Mouse (Mus musculus): ENCODE measurements around the gene BC107364. TPM values are rescaled to one million over a fixed set of nuclear protein-coding genes. Genes with fewer than 3 reads are reported as not detected.
"Not testable (repeated sequence)": the region's sequence is repeated elsewhere in the genome, so short reads cannot be mapped to it uniquely, and the experiment has no call there.

Gene BC107364
- total and polyA plus RNA-seq, 2 experiments from 2014 or later: not detected

- H3K27ac ChIP-seq (ENCODE audit: low read depth, low read length): no peak overlapping the region
- ATAC-seq (ENCODE audit: low FRiP score) (no peak), DNase-seq (ENCODE audit: low spot score) (no peak)
- no peak overlapping the region for H3K9ac ChIP-seq (replicated peaks; ENCODE audit: low read length, poor library complexity, severe bottlenecking)
- H3K4me1 ChIP-seq (ENCODE audit: insufficient read depth, low read length): no peaks in the 10 kb centered on the region
- 2% methylated on average over 5 of the region's 5 CpGs for WGBS
- H3K27me3 ChIP-seq (ENCODE audit: insufficient read depth, low read length): peaks cover 86% of the 10 kb centered on the region
- TF ChIP-seq CTCF (IDR thresholded peaks at IDR 0.05): no peak
- no peak overlapping the region for H3K4me2 ChIP-seq (ENCODE audit: low read depth, low read length, poor library complexity, severe bottlenecking)
- H3K36me3 ChIP-seq (ENCODE audit: insufficient read depth, low read length): no peaks in the 10 kb centered on the region
- H3K4me3 ChIP-seq (ENCODE audit: low read depth, low read length): no peak overlapping the region
- H3K9me3 ChIP-seq (ENCODE audit: low read length): no peaks in the 10 kb centered on the region
Observed at GRCm38 (mm10) chr3:96398911-96399310, 53.2 kb downstream of the BC107364 start.

GRCm38 (mm10) chr3:96396857-96397256 lies 55.2 kb downstream of the BC107364 start:
- DNase-seq (ENCODE audit: low spot score) (no peak), ATAC-seq (ENCODE audit: low FRiP score) (no peak)
- no peak for TF ChIP-seq CTCF (IDR thresholded peaks at IDR 0.05)
- Histone ChIP-seq H3K27me3 (ENCODE audit: insufficient read depth, low read length) (peaks cover 72% of the 10 kb centered on the region), H3K4me3 (ENCODE audit: low read depth, low read length) (no peak overlapping the region), H3K36me3 (ENCODE audit: insufficient read depth, low read length) (no peaks in the 10 kb centered on the region), H3K9me3 (ENCODE audit: low read length) (no peaks in the 10 kb centered on the region), H3K27ac (ENCODE audit: low read depth, low read length) (no peak overlapping the region), H3K4me1 (ENCODE audit: insufficient read depth, low read length) (no peaks in the 10 kb centered on the region), H3K9ac (replicated peaks; ENCODE audit: low read length, poor library complexity, severe bottlenecking) (no peak overlapping the region), H3K4me2 (ENCODE audit: low read depth, low read length, poor library complexity, severe bottlenecking) (no peak overlapping the region)
- 92% methylated on average over 7 of the region's 7 CpGs for WGBS

- ATAC-seq (ENCODE audit: low FRiP score): not testable (repeated sequence)
Observed at GRCm38 (mm10) chr3:96387202-96387601, 64.9 kb downstream of the BC107364 start.

More at GRCm38 (mm10) chr3:96387202-96387601, 64.9 kb downstream of the BC107364 start:
- H3K4me3 ChIP-seq (ENCODE audit: low read depth, low read length); H3K9me3 ChIP-seq (ENCODE audit: low read length); DNase-seq (ENCODE audit: low spot score); H3K4me1 ChIP-seq (ENCODE audit: insufficient read depth, low read length); H3K36me3 ChIP-seq (ENCODE audit: insufficient read depth, low read length); H3K9ac ChIP-seq (replicated peaks; ENCODE audit: low read length, poor library complexity, severe bottlenecking); H3K27ac ChIP-seq (ENCODE audit: low read depth, low read length); H3K4me2 ChIP-seq (ENCODE audit: low read depth, low read length, poor library complexity, severe bottlenecking): not testable (repeated sequence)
- peaks cover 15% of the 10 kb centered on the region for H3K27me3 ChIP-seq (ENCODE audit: insufficient read depth, low read length)
- no CpG with 5 or more reads among the region's 18 CpGs for WGBS

Other genes starting within 250 kb of the BC107364 start
- gene Bola1, start 232.6 kb downstream of the BC107364 start, total RNA-seq (2014; rRNA removed): 29.5 and 36.8 TPM in 2 replicates
- 54.6 and 58.1 TPM in 2 replicates for gene Bola1, start 232.6 kb downstream of the BC107364 start, polyA plus RNA-seq (2015; fragmentation: Nextera tagmentation; extraction: Ambion mirVana)
- 134 and 144 TPM in 2 replicates for gene Hist2h2ab, start 232.4 kb downstream of the BC107364 start, total RNA-seq (2014; rRNA removed)
- 1.1 TPM in 1 of 2 replicates, not detected in the other for gene Hist2h2ab, start 232.4 kb downstream of the BC107364 start, polyA plus RNA-seq (2015; fragmentation: Nextera tagmentation; extraction: Ambion mirVana)
- 271 and 554 TPM in 2 replicates for gene Hist2h2ac, start 231.4 kb downstream of the BC107364 start, total RNA-seq (2014; rRNA removed)
- gene Hist2h2ac, start 231.4 kb downstream of the BC107364 start, polyA plus RNA-seq (2015; fragmentation: Nextera tagmentation; extraction: Ambion mirVana): 1.7 and 1.9 TPM in 2 replicates
- 8.7 and 12.7 TPM in 2 replicates for gene Hist2h2be, start 231.2 kb downstream of the BC107364 start, total RNA-seq (2014; rRNA removed)
- gene Hist2h2be, start 231.2 kb downstream of the BC107364 start, polyA plus RNA-seq (2015; fragmentation: Nextera tagmentation; extraction: Ambion mirVana): 2.8 and 2.9 TPM in 2 replicates
- 67.5 and 182 TPM in 2 replicates for gene Hist2h3c2, start 213.2 kb downstream of the BC107364 start, total RNA-seq (2014; rRNA removed)
- gene Hist2h3c2, start 213.2 kb downstream of the BC107364 start, polyA plus RNA-seq (2015; fragmentation: Nextera tagmentation; extraction: Ambion mirVana): 0.56 and 0.68 TPM in 2 replicates
- gene Hist2h2aa2, start 212.0 kb downstream of the BC107364 start, total RNA-seq (2014; rRNA removed): 914 and 1,403 TPM in 2 replicates
- gene Hist2h2aa2, start 212.0 kb downstream of the BC107364 start, polyA plus RNA-seq (2015; fragmentation: Nextera tagmentation; extraction: Ambion mirVana): 41.9 and 45.6 TPM in 2 replicates
- gene Hist2h2aa1, start 206.8 kb downstream of the BC107364 start, total RNA-seq (2014; rRNA removed): 786 and 1,113 TPM in 2 replicates
- 18.8 and 19.5 TPM in 2 replicates for gene Hist2h2aa1, start 206.8 kb downstream of the BC107364 start, polyA plus RNA-seq (2015; fragmentation: Nextera tagmentation; extraction: Ambion mirVana)
- gene Hist2h3c1, start 205.6 kb downstream of the BC107364 start, total RNA-seq (2014; rRNA removed): 2.8 TPM in 1 of 2 replicates, not detected in the other
- gene Hist2h3c1, start 205.6 kb downstream of the BC107364 start, polyA plus RNA-seq (2015; fragmentation: Nextera tagmentation; extraction: Ambion mirVana): 0.11 and 0.32 TPM in 2 replicates
- gene Hist2h4, start 189.0 kb downstream of the BC107364 start, total RNA-seq (2014; rRNA removed): 109 and 118 TPM in 2 replicates
- 5.3 and 6.1 TPM in 2 replicates for gene Hist2h4, start 189.0 kb downstream of the BC107364 start, polyA plus RNA-seq (2015; fragmentation: Nextera tagmentation; extraction: Ambion mirVana)
- gene Hist2h3b, start 183.7 kb downstream of the BC107364 start, total RNA-seq (2014; rRNA removed): 684 and 1,135 TPM in 2 replicates
- 6.2 and 8.3 TPM in 2 replicates for gene Hist2h3b, start 183.7 kb downstream of the BC107364 start, polyA plus RNA-seq (2015; fragmentation: Nextera tagmentation; extraction: Ambion mirVana)
- 162 and 343 TPM in 2 replicates for gene Hist2h2bb, start 182.6 kb downstream of the BC107364 start, total RNA-seq (2014; rRNA removed)
- 1.0 and 1.7 TPM in 2 replicates for gene Hist2h2bb, start 182.6 kb downstream of the BC107364 start, polyA plus RNA-seq (2015; fragmentation: Nextera tagmentation; extraction: Ambion mirVana)
- 0.60 and 1.3 TPM in 2 replicates for gene Fcgr1, start 158.3 kb downstream of the BC107364 start, total RNA-seq (2014; rRNA removed)
- 1.5 TPM in 2 replicates for gene Fcgr1, start 158.3 kb downstream of the BC107364 start, polyA plus RNA-seq (2015; fragmentation: Nextera tagmentation; extraction: Ambion mirVana)
- 2.0 and 2.1 TPM in 2 replicates for gene Hfe2, start 72.9 kb upstream of the BC107364 start, total RNA-seq (2014; rRNA removed)
- gene Hfe2, start 72.9 kb upstream of the BC107364 start, polyA plus RNA-seq (2015; fragmentation: Nextera tagmentation; extraction: Ambion mirVana): 2.0 and 2.7 TPM in 2 replicates
- 145 and 222 TPM in 2 replicates for gene Txnip, start 105.7 kb upstream of the BC107364 start, total RNA-seq (2014; rRNA removed)
- gene Txnip, start 105.7 kb upstream of the BC107364 start, polyA plus RNA-seq (2015; fragmentation: Nextera tagmentation; extraction: Ambion mirVana): 108 and 116 TPM in 2 replicates
- not detected in 2 replicates for gene Gm16253, start 124.7 kb upstream of the BC107364 start, total RNA-seq (2014; rRNA removed)
- gene Gm16253, start 124.7 kb upstream of the BC107364 start, polyA plus RNA-seq (2015; fragmentation: Nextera tagmentation; extraction: Ambion mirVana): 0.52 TPM in 1 of 2 replicates, not detected in the other
- gene Polr3gl, start 141.9 kb upstream of the BC107364 start, total RNA-seq (2014; rRNA removed): 13.2 and 16.2 TPM in 2 replicates
- 29.4 and 32.0 TPM in 2 replicates for gene Polr3gl, start 141.9 kb upstream of the BC107364 start, polyA plus RNA-seq (2015; fragmentation: Nextera tagmentation; extraction: Ambion mirVana)
- 21.5 and 32.7 TPM in 2 replicates for gene Ankrd34a, start 144.3 kb upstream of the BC107364 start, total RNA-seq (2014; rRNA removed)
- gene Ankrd34a, start 144.3 kb upstream of the BC107364 start, polyA plus RNA-seq (2015; fragmentation: Nextera tagmentation; extraction: Ambion mirVana): 16.3 and 21.0 TPM in 2 replicates
- gene Lix1l, start 148.8 kb upstream of the BC107364 start, total RNA-seq (2014; rRNA removed): 38.0 and 52.9 TPM in 2 replicates
- 3.2 TPM in 2 replicates for gene Lix1l, start 148.8 kb upstream of the BC107364 start, polyA plus RNA-seq (2015; fragmentation: Nextera tagmentation; extraction: Ambion mirVana)
- gene Rbm8a, start 177.6 kb upstream of the BC107364 start, total RNA-seq (2014; rRNA removed): 23.8 and 25.0 TPM in 2 replicates
- 115 and 118 TPM in 2 replicates for gene Rbm8a, start 177.6 kb upstream of the BC107364 start, polyA plus RNA-seq (2015; fragmentation: Nextera tagmentation; extraction: Ambion mirVana)
- gene Pex11b, start 183.1 kb upstream of the BC107364 start, total RNA-seq (2014; rRNA removed): 39.8 and 52.3 TPM in 2 replicates
- gene Pex11b, start 183.1 kb upstream of the BC107364 start, polyA plus RNA-seq (2015; fragmentation: Nextera tagmentation; extraction: Ambion mirVana): 75.9 and 80.4 TPM in 2 replicates
- 0.44 and 1.4 TPM in 2 replicates for gene Gm42957, start 183.2 kb upstream of the BC107364 start, total RNA-seq (2014; rRNA removed)
- gene Gm42957, start 183.2 kb upstream of the BC107364 start, polyA plus RNA-seq (2015; fragmentation: Nextera tagmentation; extraction: Ambion mirVana): 0.05 and 0.06 TPM in 2 replicates
- gene Itga10, start 193.3 kb upstream of the BC107364 start, total RNA-seq (2014; rRNA removed): 3.0 and 3.3 TPM in 2 replicates
- gene Itga10, start 193.3 kb upstream of the BC107364 start, polyA plus RNA-seq (2015; fragmentation: Nextera tagmentation; extraction: Ambion mirVana): 0.83 and 1.0 TPM in 2 replicates
- gene Ankrd35, start 217.8 kb upstream of the BC107364 start, total RNA-seq (2014; rRNA removed): 4.9 and 8.5 TPM in 2 replicates
- 3.7 and 4.3 TPM in 2 replicates for gene Ankrd35, start 217.8 kb upstream of the BC107364 start, polyA plus RNA-seq (2015; fragmentation: Nextera tagmentation; extraction: Ambion mirVana)
- gene Pias3, start 244.1 kb upstream of the BC107364 start, total RNA-seq (2014; rRNA removed): 33.1 and 46.0 TPM in 2 replicates
- 44.2 and 49.7 TPM in 2 replicates for gene Pias3, start 244.1 kb upstream of the BC107364 start, polyA plus RNA-seq (2015; fragmentation: Nextera tagmentation; extraction: Ambion mirVana)